Mouse (Mus musculus) testis, adult 2 months (tissue): ENCODE results near the gene Dlgap1.

ENCODE experiments used
- CTCF ChIP-seq: fragments of 200-500 bp; IDR thresholded peaks from 2 replicates; pipeline ENCODE4 v1.5.1; 2012; ENCODE audit warnings: low read depth, mild to moderate bottlenecking, inconsistent platforms, low read length, moderate library complexity; ENCODE audit not compliant: control insufficient read depth, insufficient read depth, insufficient replicate concordance
- POLR2A ChIP-seq: fragments of 200-500 bp; IDR thresholded peaks from 2 replicates; pipeline ENCODE4 v1.6.1; 2012; ENCODE audit warnings: low read depth, mild to moderate bottlenecking, inconsistent platforms, low read length, moderate library complexity; ENCODE audit not compliant: control insufficient read depth

GRCm38 (mm10) chr17:70847086-70847485 is 878.2 kb downstream of the Dlgap1 start:
- no peak for TF ChIP-seq CTCF
- no peak for TF ChIP-seq POLR2A
